Mouse (Mus musculus) small intestine, adult 2 months (tissue): Measurements from ENCODE around the gene 1700020L24Rik. TPM values are rescaled to one million over a fixed set of nuclear protein-coding genes. Genes with fewer than 3 reads are reported as not detected.

Experiments
- H3K27ac ChIP-seq: fragments of 200-500 bp; 2 replicates; pipeline ENCODE4 v1.5.1; 2012; ENCODE audit warnings: low read depth, low read length, control low read depth, inconsistent platforms; ENCODE audit not compliant: insufficient read depth
- H3K27me3 ChIP-seq: fragments of 200-500 bp; 2 replicates; pipeline ENCODE4 v1.6.1; 2012; ENCODE audit warnings: mild to moderate bottlenecking, moderate library complexity, low read length, inconsistent platforms; ENCODE audit not compliant: control insufficient read depth, insufficient read depth
- H3K36me3 ChIP-seq: fragments of 200-500 bp; 2 replicates; pipeline ENCODE4 v1.6.1; 2012; ENCODE audit warnings: mild to moderate bottlenecking, low read length, control low read depth, inconsistent platforms; ENCODE audit not compliant: control insufficient read depth, insufficient read depth
- H3K4me1 ChIP-seq: fragments of 200-500 bp; 2 replicates; pipeline ENCODE4 v1.6.1; 2012; ENCODE audit warnings: low read length, inconsistent platforms, mixed read lengths; ENCODE audit not compliant: control insufficient read depth, insufficient read depth, insufficient read length
- H3K4me3 ChIP-seq: fragments of 200-500 bp; 2 replicates; pipeline ENCODE4 v1.5.1; 2012; ENCODE audit warnings: low read depth, mild to moderate bottlenecking, control low read depth, inconsistent platforms, low read length, moderate library complexity
- CTCF ChIP-seq: fragments of 200-500 bp; IDR thresholded peaks from 2 replicates; pipeline ENCODE4 v1.5.1; 2012; ENCODE audit warnings: low read depth, mild to moderate bottlenecking, control low read depth, inconsistent platforms, low read length, moderate library complexity, mixed read lengths; ENCODE audit not compliant: insufficient replicate concordance, insufficient read length; ENCODE audit errors: extremely low read depth
- POLR2A ChIP-seq: fragments of 200-500 bp; IDR thresholded peaks from 2 replicates; pipeline ENCODE4 v1.6.1; 2012; ENCODE audit warnings: low read depth, mild to moderate bottlenecking, control low read depth, inconsistent platforms, low read length, moderate library complexity
- whole genome bisulfite sequencing: fragments of 180-500 bp; shearing (Covaris S2); methylation state at CpG from one replicate; pipeline ENCODE4 v1.1.7; 2018; 5-methylcytosine and 5-hydroxymethylcytosine counted together
- polyA plus RNA-seq: library from polyadenylated mRNA; depleted of rRNA; stranded (reverse); fragments of >200 nt; gene quantifications from 2 replicates; pipeline ENCODE4 v1.2.3, GENCODE M21; 2012

The 1700020L24Rik gene
- polyA plus RNA-seq, 1 experiment: 1.4 TPM

DNA sequence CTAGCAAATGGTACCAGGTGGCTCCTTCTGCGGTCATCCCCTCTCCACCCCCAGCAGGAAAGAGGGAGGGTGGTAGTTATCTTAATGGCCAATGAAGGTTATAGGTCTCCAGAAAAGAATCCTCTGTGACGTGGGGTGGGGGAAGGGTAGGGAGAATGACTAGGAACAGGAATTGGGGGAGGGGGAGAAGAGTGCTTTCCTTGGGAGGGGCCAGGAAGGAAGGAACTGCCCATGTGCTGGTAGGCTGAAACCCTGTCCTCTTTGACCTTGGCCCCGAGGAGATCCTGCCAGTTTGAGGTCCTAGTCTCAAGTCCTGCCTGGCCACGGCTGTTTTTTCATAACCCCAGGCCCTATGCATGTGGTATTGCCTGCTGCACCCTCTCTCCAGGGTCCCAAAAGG is 11.8 kb downstream of the 1700020L24Rik start:
- 72% methylated on average over 4 of the region's 4 CpGs for WGBS
- Histone ChIP-seq H3K27me3 (peaks cover 3% of the 10 kb centered on the region; the same call in 1 of the 2 replicates), H3K27ac (no peak overlapping the region), H3K36me3 (peaks cover 2% of the 10 kb centered on the region; the same call in 1 of the 2 replicates), H3K4me1 (peaks cover 22% of the 10 kb centered on the region), H3K4me3 (no peak overlapping the region)
- no peak for TF ChIP-seq POLR2A
- TF ChIP-seq CTCF: no peak

DNA sequence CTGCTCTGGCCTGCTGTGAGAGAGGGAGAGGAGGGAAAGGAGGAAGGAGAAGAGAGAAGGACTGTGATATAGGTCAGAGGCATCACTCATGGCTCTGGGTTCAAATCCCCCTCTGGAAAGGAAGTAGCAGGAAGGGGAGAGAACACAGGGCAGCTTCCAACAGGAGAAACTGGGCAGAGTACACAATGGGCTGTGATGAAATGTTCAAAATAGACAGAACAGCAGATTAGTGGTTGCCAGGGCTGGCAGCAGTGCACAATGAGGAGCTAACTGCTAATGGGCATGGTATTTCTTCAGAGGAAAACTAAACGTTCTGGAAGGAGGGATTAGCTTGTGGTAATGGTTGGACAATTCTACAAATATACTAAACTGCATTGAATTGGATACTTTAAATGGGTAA is 13.1 kb downstream of the 1700020L24Rik start:
- Histone ChIP-seq H3K27me3 (no peaks in the 10 kb centered on the region), H3K27ac (no peak overlapping the region), H3K4me1 (peaks cover 25% of the 10 kb centered on the region), H3K4me3 (no peak overlapping the region), H3K36me3 (peaks cover 2% of the 10 kb centered on the region; the same call in 1 of the 2 replicates)
- TF ChIP-seq POLR2A (no peak), CTCF (no peak)
- WGBS: 54% methylated on average over 1 of the region's 1 CpGs

DNA sequence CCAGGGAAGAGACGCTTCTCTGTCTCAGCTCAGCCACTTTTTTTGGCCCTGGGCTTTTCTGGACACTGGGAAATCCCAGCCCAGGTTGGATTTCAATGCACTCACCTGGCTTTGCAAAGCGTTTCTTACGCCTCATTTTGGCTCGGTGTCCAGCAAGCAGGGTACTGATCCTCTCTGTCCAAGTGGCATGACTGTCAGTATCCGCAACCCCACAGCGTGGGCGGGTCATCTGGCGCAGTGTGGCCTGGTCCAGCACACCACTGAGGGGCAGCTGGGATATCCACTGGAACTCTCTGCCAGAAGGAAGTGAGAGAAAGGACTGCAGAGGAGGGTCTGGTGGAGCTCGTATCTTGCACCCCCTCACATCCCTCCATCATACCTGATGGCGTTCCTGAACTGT is 13.8 kb downstream of the 1700020L24Rik start:
- Histone ChIP-seq H3K27ac (no peak overlapping the region), H3K4me3 (no peak overlapping the region), H3K27me3 (no peaks in the 10 kb centered on the region), H3K4me1 (peaks cover 31% of the 10 kb centered on the region), H3K36me3 (peaks cover 2% of the 10 kb centered on the region; the same call in 1 of the 2 replicates)
- 96% methylated on average over 10 of the region's 10 CpGs for WGBS
- no peak for TF ChIP-seq CTCF
- TF ChIP-seq POLR2A: no peak

DNA sequence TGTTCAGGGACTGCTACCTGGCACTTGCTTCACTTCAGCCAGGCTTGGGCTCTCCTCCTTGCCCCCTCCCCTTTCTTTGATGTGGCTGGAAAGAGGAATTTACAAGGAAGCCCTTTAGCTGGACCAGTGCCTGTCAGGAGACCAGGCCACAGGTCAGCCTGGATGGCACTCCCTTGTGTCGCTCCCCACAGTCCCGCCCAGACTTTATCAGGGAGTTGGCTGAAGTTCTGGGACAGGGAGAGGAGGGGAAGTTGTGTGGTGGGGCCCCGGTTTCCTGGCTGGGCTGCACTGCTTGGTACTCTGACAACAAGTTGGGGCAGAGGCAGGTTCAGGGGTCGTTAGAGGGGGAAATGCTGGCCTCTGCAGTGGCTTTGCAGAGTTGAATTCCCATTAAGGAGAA is 17.1 kb downstream of the 1700020L24Rik start:
- Histone ChIP-seq H3K4me3 (no peak overlapping the region), H3K27ac (peak overlapping the region; percentile 80), H3K4me1 (peaks cover 40% of the 10 kb centered on the region), H3K27me3 (no peaks in the 10 kb centered on the region), H3K36me3 (peaks cover 2% of the 10 kb centered on the region; the same call in 1 of the 2 replicates)
- WGBS: 3% methylated on average over 4 of the region's 4 CpGs
- TF ChIP-seq POLR2A (no peak), CTCF (no peak)

DNA sequence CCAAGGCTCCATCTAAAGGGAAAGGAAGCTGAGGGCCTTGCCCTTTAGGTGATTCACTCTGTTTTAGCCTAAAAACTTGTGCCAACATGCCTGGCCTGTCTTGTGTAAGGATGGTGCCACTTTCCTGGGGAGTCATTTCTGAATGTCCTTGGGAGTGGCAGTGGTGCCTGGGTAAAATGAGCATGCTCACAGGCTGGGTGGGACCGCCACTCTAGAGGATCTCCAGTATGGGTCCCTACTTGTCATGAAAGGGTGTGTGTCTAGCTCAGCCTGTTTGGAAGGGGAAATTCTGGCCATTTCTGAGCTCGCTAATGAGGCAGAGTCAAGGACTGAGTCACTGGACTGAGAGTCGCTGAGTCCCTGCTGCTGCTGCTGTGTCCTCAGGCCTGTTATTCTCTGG is 18.1 kb downstream of the 1700020L24Rik start:
- 61% methylated on average over 3 of the region's 3 CpGs for WGBS

DNA sequence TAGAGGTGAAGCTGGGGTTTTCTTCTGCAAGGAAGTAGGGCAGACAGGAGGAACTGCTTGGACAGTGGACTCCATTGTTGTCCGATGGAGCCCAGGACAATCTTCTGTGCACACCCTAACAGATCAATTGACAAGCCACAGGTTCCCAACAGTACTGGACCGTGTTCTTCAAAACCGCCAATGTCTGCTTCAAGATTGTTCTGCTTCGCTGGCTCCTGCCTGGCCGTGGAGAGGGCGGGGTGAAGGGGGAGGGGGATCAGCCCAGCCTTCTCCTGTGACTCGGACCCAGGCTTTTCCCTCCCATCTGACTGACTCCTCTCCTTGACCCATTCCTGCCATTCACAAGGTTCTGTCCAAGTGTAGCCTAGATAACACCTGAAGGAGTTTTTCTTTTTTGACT is 19.8 kb downstream of the 1700020L24Rik start:
- no peak for TF ChIP-seq POLR2A
- TF ChIP-seq CTCF: no peak
- Histone ChIP-seq H3K4me3 (no peak overlapping the region), H3K27me3 (no peaks in the 10 kb centered on the region), H3K27ac (no peak overlapping the region), H3K36me3 (no peaks in the 10 kb centered on the region), H3K4me1 (peaks cover 38% of the 10 kb centered on the region)
- WGBS: 46% methylated on average over 7 of the region's 7 CpGs

More for the DNA sequence above, 18.1 kb downstream of the 1700020L24Rik start:
- peaks cover 40% of the 10 kb centered on the region for H3K4me1 ChIP-seq
- no peak overlapping the region for H3K4me3 ChIP-seq
- no peaks in the 10 kb centered on the region for H3K36me3 ChIP-seq
- no peaks in the 10 kb centered on the region for H3K27me3 ChIP-seq
- peak overlapping the region; percentile 72 for H3K27ac ChIP-seq
- no peak for TF ChIP-seq POLR2A
- no peak for TF ChIP-seq CTCF

DNA sequence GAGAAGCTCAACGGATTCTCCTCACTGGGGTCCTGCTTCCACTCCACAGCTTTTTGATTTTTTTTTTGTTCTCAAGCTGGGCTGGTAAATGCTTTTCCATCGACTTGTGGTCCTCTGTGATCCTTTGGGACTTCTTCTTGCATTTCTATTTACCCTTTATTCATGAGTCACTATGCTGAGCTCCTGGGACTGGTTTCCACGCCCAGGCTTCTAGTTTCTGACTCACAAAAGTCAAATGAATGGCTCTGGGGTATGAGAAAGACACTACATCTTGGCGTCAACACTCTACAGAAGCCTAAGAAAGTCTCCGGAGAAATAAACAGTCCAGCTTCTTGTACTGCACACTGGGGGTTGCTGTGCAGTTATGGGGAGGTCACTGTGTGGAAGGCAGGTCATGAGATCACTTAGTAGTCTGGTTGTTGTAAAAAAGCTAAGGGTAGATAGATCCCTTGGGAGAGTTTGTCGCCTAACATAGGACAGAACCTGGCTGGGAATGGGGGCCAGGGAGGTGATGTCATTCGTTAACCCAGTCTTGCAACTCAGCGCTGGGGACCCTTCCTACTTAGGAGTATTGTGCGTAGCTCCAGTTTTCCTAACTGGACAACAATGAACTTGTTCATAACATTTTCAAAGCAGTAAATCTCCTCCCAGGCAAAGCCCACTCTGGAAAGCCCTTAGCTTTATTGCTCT is 20.6 kb downstream of the 1700020L24Rik start:
- 0 out of 2 replicates have a peak overlapping the region, but pooled peaks have one; percentile 15 for H3K27ac ChIP-seq
- H3K27me3 ChIP-seq: no peaks in the 10 kb centered on the region

More for the DNA sequence above, 20.6 kb downstream of the 1700020L24Rik start:
- TF ChIP-seq POLR2A: no peak
- no peak for TF ChIP-seq CTCF
- WGBS: 59% methylated on average over 9 of the region's 9 CpGs
- H3K4me1 ChIP-seq: peaks cover 35% of the 10 kb centered on the region
- H3K4me3 ChIP-seq: no peak overlapping the region
- no peaks in the 10 kb centered on the region for H3K36me3 ChIP-seq
